Mouse (Mus musculus): Measurements from ENCODE around the gene Abcb10. TPM values are rescaled to one million over a fixed set of nuclear protein-coding genes. Genes with fewer than 3 reads are reported as not detected.
"Not testable (repeated sequence)": the region's sequence is repeated elsewhere in the genome, so short reads cannot be mapped to it uniquely, and the experiment has no call there.

Gene Abcb10
- polyA plus RNA-seq (2016; fragmentation: Nextera tagmentation; extraction: Ambion mirVana): 19.8 and 20.7 TPM in 2 replicates

DNA sequence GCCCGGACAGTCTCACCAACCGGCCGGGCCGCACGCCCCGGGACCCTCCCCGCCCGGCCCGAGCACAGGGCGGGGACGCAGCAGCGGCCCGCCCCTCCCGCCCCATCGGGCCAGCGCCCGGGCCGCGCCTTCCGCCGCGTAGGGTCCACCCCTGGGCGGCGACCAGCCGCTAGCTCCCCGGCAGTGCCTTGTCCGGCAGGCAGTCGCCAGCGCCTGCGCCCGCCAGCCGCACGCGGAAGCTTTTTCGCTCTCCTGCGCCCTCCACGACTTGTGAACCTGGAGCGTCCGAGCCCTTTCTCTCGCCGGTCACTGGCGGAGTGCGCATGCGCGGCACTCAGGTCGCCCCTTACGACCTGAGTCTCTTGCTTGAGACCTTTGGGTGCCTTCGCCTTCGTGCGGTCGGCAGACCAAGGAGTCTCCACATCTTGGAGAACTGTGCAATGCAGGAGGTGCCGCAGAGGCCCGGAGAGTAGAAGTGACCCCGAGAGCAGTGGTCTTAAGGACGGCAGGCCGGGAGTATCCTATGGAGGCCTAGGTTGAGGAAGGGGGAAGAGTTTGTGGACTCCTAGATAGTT is at the start of gene Abcb10:
Gene Abcb10 (minus strand): TSS at position 297 of the 575 bp plus-strand sequence.
- Histone ChIP-seq H3K27ac (peak within 1 kb of the TSS; percentile 79), H3K4me2 (replicated peaks) (peak within 1 kb of the TSS; percentile 96), H3K9ac (peak within 1 kb of the TSS; percentile 82), H3K9me3 (replicated peaks) (no peaks in the 10 kb centered on the region), H3K27me3 (no peaks in the 10 kb centered on the region), H3K36me3 (no peaks in the 10 kb centered on the region), H3K4me1 (peaks cover 14% of the 10 kb centered on the region), H3K4me3 (peak within 1 kb of the TSS; percentile 81)
- ATAC-seq (ENCODE audit: low FRiP score): peak; percentile 87
- WGBS: under 1% methylated on average over 42 of the region's 56 CpGs

DNA sequence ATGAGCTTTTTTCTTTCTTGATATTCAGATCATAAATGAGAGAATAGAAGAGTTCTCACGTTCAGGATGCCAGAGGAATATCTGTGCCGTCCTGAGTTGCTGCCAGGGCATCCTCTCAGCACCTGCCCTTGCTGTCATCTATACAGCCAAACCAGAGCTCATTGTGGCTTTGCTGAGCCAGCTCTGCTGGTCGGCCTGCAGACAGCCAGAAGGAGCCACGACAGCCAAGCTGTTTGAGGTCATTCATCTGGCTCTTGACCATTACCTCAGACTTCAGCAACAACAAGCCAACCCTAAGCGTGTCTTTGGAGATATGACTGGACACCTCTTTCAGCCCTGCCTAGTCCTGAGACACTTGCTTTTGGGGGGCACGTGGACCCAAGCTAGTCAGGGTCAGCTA is 44.9 kb upstream of the Abcb10 start:
- Histone ChIP-seq H3K4me3 (no peak overlapping the region), H3K27me3 (no peaks in the 10 kb centered on the region), H3K27ac (no peak overlapping the region), H3K9me3 (replicated peaks) (no peaks in the 10 kb centered on the region), H3K4me2 (replicated peaks) (no peak overlapping the region), H3K4me1 (no peaks in the 10 kb centered on the region), H3K36me3 (peaks cover 71% of the 10 kb centered on the region), H3K9ac (no peak overlapping the region)
- 96% methylated on average over 6 of the region's 6 CpGs for WGBS
- ATAC-seq (ENCODE audit: low FRiP score): no peak

DNA sequence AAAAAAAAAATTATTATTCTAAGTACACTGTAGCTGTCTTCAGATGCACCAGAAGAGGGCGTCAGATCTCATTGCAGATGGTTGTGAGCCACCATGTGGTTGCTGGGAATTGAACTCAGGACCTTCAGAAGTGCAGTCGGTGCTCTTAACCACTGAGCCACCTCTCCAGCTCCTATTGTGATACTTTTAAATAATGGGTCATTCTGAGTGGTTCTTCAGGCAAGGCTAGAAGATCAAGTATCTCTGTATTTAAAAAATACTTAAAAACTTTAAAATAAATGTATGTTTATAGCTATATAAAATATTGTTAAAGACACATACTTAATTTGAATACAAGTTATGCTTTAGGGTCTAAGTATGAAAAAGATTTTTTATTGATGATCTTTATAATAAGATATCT is 43.3 kb upstream of the Abcb10 start:
- not testable (repeated sequence) for H3K27ac ChIP-seq; H3K9ac ChIP-seq; H3K4me2 ChIP-seq (replicated peaks); H3K9me3 ChIP-seq (replicated peaks); H3K4me3 ChIP-seq; ATAC-seq (ENCODE audit: low FRiP score); H3K27me3 ChIP-seq
- H3K4me1 ChIP-seq: peaks cover 10% of the 10 kb centered on the region
- H3K36me3 ChIP-seq: peaks cover 60% of the 10 kb centered on the region
- 74% methylated on average over 2 of the region's 2 CpGs for WGBS

DNA sequence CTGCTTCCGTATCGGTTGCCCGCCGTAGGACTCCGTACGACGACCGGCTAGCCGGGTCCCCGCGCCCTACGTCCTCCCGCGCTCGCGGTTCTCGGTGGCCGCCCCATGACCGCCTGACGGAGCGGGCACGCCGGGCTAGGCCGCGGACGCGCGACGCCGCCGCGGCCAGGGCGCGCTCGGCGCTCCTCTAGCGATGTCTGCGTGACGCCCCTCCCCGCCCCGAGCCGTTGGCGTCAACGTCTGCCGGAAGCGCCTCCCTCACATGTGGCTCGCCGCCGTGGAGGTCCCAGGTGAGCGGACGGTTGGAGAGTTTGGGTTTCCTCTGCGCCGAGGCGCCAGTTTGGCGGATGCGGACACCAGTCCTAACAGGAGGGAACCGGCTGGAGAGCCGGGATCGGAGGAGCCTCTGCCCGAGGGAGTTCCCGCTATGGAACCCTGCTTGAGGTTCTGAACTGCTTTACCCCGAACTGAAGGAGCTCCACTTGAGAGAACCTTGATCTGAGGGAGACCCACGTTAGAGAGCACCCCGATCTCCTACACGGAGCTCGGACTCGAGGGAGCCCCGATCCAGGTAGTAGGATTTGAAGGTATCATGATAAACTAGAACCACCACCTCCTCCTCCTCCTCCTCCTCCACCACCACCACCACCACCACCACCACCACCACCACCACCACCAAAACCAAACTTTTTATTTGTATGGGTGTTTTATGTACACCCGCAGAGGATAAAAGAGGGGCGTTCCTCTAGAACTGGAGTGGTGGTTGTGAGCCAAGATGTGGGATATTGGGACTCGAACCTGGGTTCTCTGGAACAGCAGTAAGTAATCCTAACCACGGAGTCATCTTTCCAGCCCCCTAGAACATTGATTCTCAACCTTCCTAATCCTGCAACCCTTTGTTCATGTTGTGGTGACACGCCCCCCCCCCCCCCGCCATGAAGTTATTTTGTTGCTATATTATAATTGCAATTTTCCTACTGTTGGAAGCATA is 38.6 kb upstream of the Abcb10 start, which contains the start of the genes Taf5l and Urb2:
Gene Taf5l (minus strand): TSS at position 161 of the 991 bp plus-strand sequence.
Gene Urb2 (plus strand): TSS at position 272 of the 991 bp plus-strand sequence.
- Histone ChIP-seq H3K4me3 (peak within 1 kb of the TSS; percentile 85), H3K27ac (peak within 1 kb of the TSS; percentile 96), H3K27me3 (no peaks in the 10 kb centered on the region), H3K36me3 (peaks cover 19% of the 10 kb centered on the region), H3K9me3 (replicated peaks) (no peaks in the 10 kb centered on the region), H3K9ac (peak within 1 kb of the TSS; percentile 75), H3K4me2 (replicated peaks) (peak within 1 kb of the TSS; percentile 77), H3K4me1 (peaks cover 29% of the 10 kb centered on the region)
- WGBS: 1% methylated on average over 70 of the region's 74 CpGs
- peak; percentile 93 for ATAC-seq (ENCODE audit: low FRiP score)

DNA sequence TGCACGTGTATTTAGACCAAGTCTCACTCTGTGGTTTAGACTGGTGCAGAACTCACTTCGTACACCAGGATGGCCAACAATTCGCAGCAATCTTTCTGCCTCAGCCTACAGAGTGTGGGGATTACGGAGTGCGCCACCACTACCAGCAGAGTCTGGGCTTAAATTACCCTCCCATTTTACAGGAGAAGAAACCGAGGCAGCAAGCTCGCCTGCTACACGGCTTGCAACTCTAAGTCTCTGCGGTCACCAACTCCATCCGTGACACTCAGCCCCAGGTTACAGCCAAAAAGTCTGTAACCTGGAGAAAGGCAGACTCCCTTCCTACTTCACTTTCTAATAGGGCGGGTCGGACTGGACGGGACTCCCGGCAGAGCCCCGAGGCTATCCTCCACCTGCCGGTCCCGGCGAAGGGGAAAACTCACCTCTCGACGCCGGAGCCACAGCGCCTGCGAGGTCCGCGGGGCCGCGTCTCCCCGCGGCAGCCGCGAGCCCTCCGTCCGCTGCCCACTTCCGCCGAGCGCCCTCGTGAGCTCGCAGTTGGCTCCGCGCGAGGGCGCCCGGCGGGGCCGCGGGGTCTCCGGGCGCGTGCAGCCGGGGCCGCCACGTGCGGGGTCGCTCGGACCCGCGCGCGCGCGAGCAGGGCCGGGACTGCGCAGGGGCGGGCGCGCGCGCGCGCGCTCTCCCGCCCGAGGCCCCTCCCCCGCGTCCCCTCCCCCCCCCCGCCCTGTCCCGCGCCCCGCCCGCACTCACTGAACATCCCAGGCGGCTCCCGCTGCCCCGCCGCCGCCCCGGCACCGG is 37.7 kb upstream of the Abcb10 start:
- H3K4me2 ChIP-seq (replicated peaks): peak overlapping the region; percentile 77
- peak; percentile 90 for ATAC-seq (ENCODE audit: low FRiP score)
- H3K27ac ChIP-seq: peak overlapping the region; percentile 96
- peaks cover 29% of the 10 kb centered on the region for H3K4me1 ChIP-seq
- H3K4me3 ChIP-seq: peak overlapping the region; percentile 85
- H3K9me3 ChIP-seq (replicated peaks): no peaks in the 10 kb centered on the region
- H3K36me3 ChIP-seq: peaks cover 14% of the 10 kb centered on the region
- under 1% methylated on average over 66 of the region's 87 CpGs for WGBS
- no peaks in the 10 kb centered on the region for H3K27me3 ChIP-seq
- peak overlapping the region; percentile 75 for H3K9ac ChIP-seq

DNA sequence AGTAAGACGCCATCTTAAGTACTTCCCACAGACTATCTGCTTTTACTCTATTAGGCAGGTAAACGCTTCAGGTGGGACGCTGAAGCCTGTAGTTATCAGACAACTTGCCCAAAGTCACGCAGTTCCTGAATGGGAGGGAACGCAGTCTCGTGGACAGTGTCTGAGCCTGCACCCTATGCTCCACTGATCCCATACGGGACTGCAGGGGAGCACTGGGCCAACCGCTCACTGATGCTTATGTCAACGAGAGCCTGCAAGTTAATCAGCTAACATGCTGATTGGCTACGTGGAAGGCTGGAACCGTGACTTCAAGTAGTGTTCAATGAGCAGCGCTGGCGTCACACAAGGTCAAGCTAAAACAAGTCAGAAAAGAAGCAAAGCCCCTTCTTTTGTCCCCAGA is 36.9 kb upstream of the Abcb10 start:
- ATAC-seq (ENCODE audit: low FRiP score): no peak

DNA sequence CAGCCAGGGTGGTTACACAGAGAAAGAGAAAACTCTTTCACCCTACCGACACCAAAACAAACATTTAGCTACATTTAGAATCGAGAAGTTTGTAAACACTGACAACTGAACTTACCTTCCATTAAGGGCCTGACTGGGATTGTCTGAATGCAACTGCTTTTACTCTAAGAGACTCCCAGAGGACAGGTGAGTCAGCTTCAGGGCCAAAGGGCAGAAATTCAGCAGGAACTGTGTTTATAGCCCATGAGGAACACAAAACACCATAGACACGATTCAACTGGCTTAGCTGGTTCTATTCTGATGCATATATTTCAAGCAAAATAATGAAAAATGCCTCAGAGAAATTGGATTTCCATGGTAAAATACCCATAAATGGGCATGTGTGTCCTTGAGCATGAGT is 31.8 kb upstream of the Abcb10 start:
- Histone ChIP-seq H3K9ac (no peak overlapping the region), H3K27ac (no peak overlapping the region), H3K9me3 (replicated peaks) (no peaks in the 10 kb centered on the region), H3K4me2 (replicated peaks) (no peak overlapping the region), H3K27me3 (no peaks in the 10 kb centered on the region), H3K4me3 (no peak overlapping the region), H3K4me1 (peaks cover 10% of the 10 kb centered on the region), H3K36me3 (0 out of 2 replicates have a peak, but pooled peaks cover 1% of the 10 kb centered on the region)
- ATAC-seq (ENCODE audit: low FRiP score): no peak
- WGBS: 89% methylated on average over 3 of the region's 3 CpGs

More for the DNA sequence above, 36.9 kb upstream of the Abcb10 start:
- H3K9ac ChIP-seq: no peak overlapping the region; the same call in none of the 2 replicates
- no peaks in the 10 kb centered on the region for H3K9me3 ChIP-seq (replicated peaks)
- H3K4me1 ChIP-seq: peaks cover 29% of the 10 kb centered on the region
- H3K27ac ChIP-seq: no peak overlapping the region
- H3K4me2 ChIP-seq (replicated peaks): peak overlapping the region; percentile 77
- peaks cover 10% of the 10 kb centered on the region for H3K36me3 ChIP-seq
- peak overlapping the region; percentile 85 for H3K4me3 ChIP-seq
- 38% methylated on average over 13 of the region's 13 CpGs for WGBS
- H3K27me3 ChIP-seq: no peaks in the 10 kb centered on the region

DNA sequence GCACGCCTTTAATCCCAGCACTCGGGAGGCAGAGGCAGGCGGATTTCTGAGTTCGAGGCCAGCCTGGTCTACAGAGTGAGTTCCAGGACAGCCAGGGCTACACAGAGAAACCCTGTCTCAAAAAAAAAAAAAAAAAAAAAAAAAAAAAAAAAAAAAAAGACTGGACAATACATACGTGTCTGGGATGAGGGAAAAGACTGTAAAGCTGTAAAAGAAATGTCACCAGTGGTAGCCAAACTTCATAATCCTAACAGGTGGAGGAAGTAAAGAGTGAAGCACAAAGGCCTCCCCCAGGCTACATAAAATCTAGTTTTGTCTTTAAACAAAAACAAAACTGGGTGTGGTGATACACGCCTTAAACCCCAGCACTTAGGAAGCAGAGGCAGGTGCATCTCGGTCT is 31.4 kb upstream of the Abcb10 start:
- not testable (repeated sequence) for ATAC-seq (ENCODE audit: low FRiP score); H3K9me3 ChIP-seq (replicated peaks); H3K9ac ChIP-seq; H3K4me1 ChIP-seq; H3K4me3 ChIP-seq; H3K36me3 ChIP-seq; H3K27ac ChIP-seq; H3K4me2 ChIP-seq (replicated peaks); H3K27me3 ChIP-seq
- 94% methylated on average over 7 of the region's 7 CpGs for WGBS

DNA sequence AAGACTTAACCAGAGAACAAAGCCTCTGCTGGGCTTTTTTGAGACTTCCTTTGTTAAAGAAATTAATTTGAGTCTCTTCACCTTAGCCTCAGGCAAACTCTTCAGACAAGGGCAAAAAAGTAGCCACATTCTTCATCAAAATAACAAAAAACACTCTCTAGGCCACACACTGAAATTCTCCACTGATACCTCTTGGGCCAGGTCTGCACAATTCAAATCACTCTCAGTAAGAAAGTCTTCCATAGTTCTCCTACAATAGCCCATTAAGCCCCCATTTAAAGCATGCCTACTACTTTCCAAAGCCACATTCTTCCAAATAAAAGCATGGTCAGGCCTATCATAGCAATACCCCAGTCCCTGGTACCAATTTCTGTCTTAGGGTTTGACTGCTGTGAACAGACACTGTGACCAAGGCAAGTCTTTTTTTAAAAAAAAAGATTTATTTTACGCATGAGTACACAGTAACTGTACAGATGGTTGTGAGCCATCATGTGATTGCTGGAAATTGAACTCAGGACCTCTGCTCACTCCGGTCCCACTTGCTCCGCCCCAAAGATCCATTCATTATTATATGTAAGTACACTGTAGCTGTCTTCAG is 29.2 kb upstream of the Abcb10 start:
- Histone ChIP-seq H3K27me3 (no peaks in the 10 kb centered on the region), H3K4me1 (no peaks in the 10 kb centered on the region), H3K9me3 (replicated peaks) (no peaks in the 10 kb centered on the region), H3K9ac (no peak overlapping the region), H3K36me3 (peaks cover 26% of the 10 kb centered on the region), H3K4me3 (no peak overlapping the region), H3K27ac (no peak overlapping the region), H3K4me2 (replicated peaks) (no peak overlapping the region)
- 97% methylated on average over 3 of the region's 3 CpGs for WGBS
- no peak for ATAC-seq (ENCODE audit: low FRiP score)

DNA sequence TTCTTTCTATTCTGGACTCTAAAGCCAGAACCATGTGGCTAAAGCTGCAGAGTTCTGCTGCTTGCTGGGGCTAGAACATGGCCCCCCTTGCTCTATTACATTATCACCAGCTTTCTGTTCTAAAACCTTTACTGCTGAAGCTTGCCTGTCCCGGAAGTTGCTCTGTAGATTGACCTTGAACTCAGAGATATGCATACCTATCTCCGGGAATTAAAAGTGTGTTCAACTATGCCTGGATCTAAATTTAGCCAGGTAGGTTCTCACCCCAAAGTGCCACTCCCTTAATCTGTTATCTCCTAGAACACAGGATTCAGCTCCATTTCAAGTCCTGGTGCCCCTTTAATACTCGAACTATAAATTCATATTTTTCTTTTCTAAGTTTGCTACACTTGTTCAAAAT is 28.7 kb upstream of the Abcb10 start:
- Histone ChIP-seq H3K4me3 (no peak overlapping the region), H3K9me3 (replicated peaks) (no peaks in the 10 kb centered on the region), H3K4me1 (no peaks in the 10 kb centered on the region), H3K4me2 (replicated peaks) (no peak overlapping the region), H3K36me3 (peaks cover 31% of the 10 kb centered on the region), H3K9ac (no peak overlapping the region), H3K27ac (no peak overlapping the region), H3K27me3 (no peaks in the 10 kb centered on the region)
- WGBS: 95% methylated on average over 3 of the region's 3 CpGs
- ATAC-seq (ENCODE audit: low FRiP score): no peak

DNA sequence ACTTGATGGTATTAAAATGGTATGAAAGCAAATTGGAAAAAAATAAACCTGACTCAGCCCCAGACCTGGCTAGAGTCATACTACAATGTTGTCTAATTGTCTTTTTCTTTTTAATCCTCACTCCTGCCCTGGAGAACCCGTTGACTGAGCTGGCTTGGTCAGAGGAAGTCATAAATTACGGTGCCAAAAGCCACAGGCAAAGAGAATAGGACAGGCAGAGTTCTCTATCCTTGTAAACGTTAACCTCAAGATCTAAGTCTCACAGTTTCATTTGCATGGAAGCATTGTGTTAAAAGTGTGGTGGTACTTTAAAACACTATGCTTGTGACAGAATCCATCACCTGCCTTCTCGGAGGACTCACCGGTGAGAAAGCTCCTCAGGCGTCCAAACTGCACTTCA is 24.9 kb upstream of the Abcb10 start:
- ATAC-seq (ENCODE audit: low FRiP score): no peak
- no peaks in the 10 kb centered on the region for H3K27me3 ChIP-seq
- H3K9ac ChIP-seq: no peak overlapping the region
- no peak overlapping the region for H3K4me3 ChIP-seq
- H3K4me1 ChIP-seq: no peaks in the 10 kb centered on the region
- peaks cover 67% of the 10 kb centered on the region for H3K36me3 ChIP-seq
- H3K4me2 ChIP-seq (replicated peaks): no peak overlapping the region
- WGBS: 86% methylated on average over 6 of the region's 6 CpGs
- no peak overlapping the region for H3K27ac ChIP-seq
- H3K9me3 ChIP-seq (replicated peaks): no peaks in the 10 kb centered on the region
